Mouse (Mus musculus) megakaryocyte-erythroid progenitor cell, adult 5-6 weeks (primary cell): ENCODE data around the gene Lcp2. TPM values are rescaled to one million over a fixed set of nuclear protein-coding genes. Genes with fewer than 3 reads are reported as not detected.

Experiments
- total RNA-seq, 2 experiments: library from RNA; stranded (forward) in 1 of 2; stranded (reverse) in 1 of 2; fragments of 200-1000, 215-1000 nt in 1 of 2; fragments of >200 nt in 1 of 2; fragmentation: Nextera tagmentation in 1 of 2; gene quantifications; 2 replicates each; pipeline ENCODE4 v1.2.3; 2014 to 2017

The Lcp2 gene
- total RNA-seq, 2 experiments from 2014 or later = 9.3 to 11.4 TPM

Other genes with a start within 250 kb of the Lcp2 start
- not detected in 2 replicates for gene Kcnmb1, start 83.9 kb upstream of the Lcp2 start, total RNA-seq (2014; fragmentation: Nextera tagmentation)
- not detected in 2 replicates for gene Kcnmb1, start 83.9 kb upstream of the Lcp2 start, total RNA-seq (2017)
- not detected in 2 replicates for gene Kcnip1, start 53.8 kb upstream of the Lcp2 start, total RNA-seq (2014; fragmentation: Nextera tagmentation)
- gene Kcnip1, start 53.8 kb upstream of the Lcp2 start, total RNA-seq (2017) = not detected in 2 replicates
- gene 4930469K13Rik, start 51.6 kb downstream of the Lcp2 start, total RNA-seq (2014; fragmentation: Nextera tagmentation) = not detected in 2 replicates
- gene 4930469K13Rik, start 51.6 kb downstream of the Lcp2 start, total RNA-seq (2017) = not detected in 2 replicates
- gene Foxi1, start 161.2 kb downstream of the Lcp2 start, total RNA-seq (2014; fragmentation: Nextera tagmentation) = not detected in 2 replicates
- gene Foxi1, start 161.2 kb downstream of the Lcp2 start, total RNA-seq (2017) = not detected in 2 replicates